8 mouse cellular contexts compared by ENCODE assay signal in the genomic region with DNA sequence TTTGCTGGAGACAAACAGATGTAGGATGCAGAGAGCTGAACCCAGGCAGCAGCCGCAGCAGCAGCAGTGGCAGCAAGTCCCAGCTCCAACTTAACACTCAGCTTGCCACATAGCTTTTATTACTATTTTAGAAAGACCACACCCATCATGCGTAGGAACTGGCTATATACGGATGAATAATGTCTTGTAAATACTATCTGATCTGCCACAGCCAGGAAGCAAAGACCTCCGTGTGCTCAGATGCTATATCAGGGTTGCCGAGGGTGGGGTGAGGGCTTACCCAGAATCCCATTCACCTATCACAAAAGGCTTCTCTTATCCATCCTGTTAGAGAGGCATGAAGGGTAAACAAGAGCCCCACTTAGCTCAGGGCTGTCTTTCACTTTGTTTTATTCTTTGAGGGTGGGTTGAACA. TPM values are rescaled to one million over a fixed set of nuclear protein-coding genes. Genes with fewer than 3 reads are reported as not detected.
A peak's percentile ranks its signal among the peaks of the same experiment; 100 is the strongest.
DNase-seq lines count a peak whose midpoint lies in the region; ATAC-seq and TF ChIP-seq lines count a peak whose summit lies in the region.

No protein-coding gene starts in this region.

- peak; percentile 59 for TF ChIP-seq EP300 in lung, postnatal 0 days (IDR thresholded peaks at IDR 0.05)

- peak overlapping the region; percentile 72 for H3K27ac ChIP-seq in lung, postnatal 0 days (ENCODE audit: low read length)
- no peak overlapping the region for H3K27ac ChIP-seq in forebrain, embryonic 11.5 days (ENCODE audit: low read depth, low read length)
- H3K27ac ChIP-seq in liver, embryonic 16.5 days (ENCODE audit: low read length), result no peak overlapping the region

- ATAC-seq in lung, postnatal 0 days, result peak; percentile 85
- ATAC-seq in forebrain, embryonic 11.5 days (replicated peaks; ENCODE audit: low FRiP score), result peak; percentile 61
- 0 out of 2 replicates have a peak, but pooled peaks have one; percentile 24 for ATAC-seq in liver, embryonic 16.5 days (ENCODE audit: low read depth)

- no peaks in the 10 kb centered on the region for H3K9me3 ChIP-seq in lung, postnatal 0 days (ENCODE audit: low read length)
- no peaks in the 10 kb centered on the region for H3K9me3 ChIP-seq in forebrain, embryonic 11.5 days (ENCODE audit: control insufficient read depth, low read length)
- no peaks in the 10 kb centered on the region for H3K9me3 ChIP-seq in liver, embryonic 16.5 days (replicated peaks; ENCODE audit: control insufficient read depth, low read length)

- H3K4me2 ChIP-seq in lung, postnatal 0 days (replicated peaks; ENCODE audit: low read depth, low read length), result no peak overlapping the region
- no peak overlapping the region for H3K4me2 ChIP-seq in forebrain, embryonic 11.5 days (ENCODE audit: low read depth, low read length, severe bottlenecking)
- no peak overlapping the region for H3K4me2 ChIP-seq in liver, embryonic 16.5 days (ENCODE audit: low read depth, low read length)

- 24% methylated on average over 5 of the region's 5 CpGs for WGBS in lung, postnatal 0 days
- 59% methylated on average over 5 of the region's 5 CpGs for WGBS in forebrain, embryonic 11.5 days
- 30% methylated on average over 5 of the region's 5 CpGs for WGBS in liver, embryonic 16.5 days (ENCODE audit: insufficient replicate concordance)

- peaks cover 14% of the 10 kb centered on the region for H3K4me1 ChIP-seq in lung, postnatal 0 days (ENCODE audit: insufficient read depth, low read depth, low read length)
- peaks cover 14% of the 10 kb centered on the region for H3K4me1 ChIP-seq in forebrain, embryonic 11.5 days (replicated peaks; ENCODE audit: control insufficient read depth, insufficient read depth, low read length)
- H3K4me1 ChIP-seq in liver, embryonic 16.5 days (ENCODE audit: control insufficient read depth, low read depth, low read length), result no peaks in the 10 kb centered on the region

- TF ChIP-seq CTCF in lung, postnatal 0 days (IDR thresholded peaks at IDR 0.05), result no peak

- intact Hi-C loops in left cerebral cortex, postnatal 14 days (cut with DNase I), result no loop called here

- H3K4me3 ChIP-seq in lung, postnatal 0 days (ENCODE audit: low read depth, low read length), result no peak overlapping the region
- H3K4me3 ChIP-seq in forebrain, embryonic 11.5 days (ENCODE audit: low read depth, low read length), result no peak overlapping the region
- no peak overlapping the region for H3K4me3 ChIP-seq in liver, embryonic 16.5 days (ENCODE audit: low read depth, low read length)

- no peak overlapping the region for H3K9ac ChIP-seq in lung, postnatal 0 days (replicated peaks; ENCODE audit: low read depth)
- H3K9ac ChIP-seq in forebrain, embryonic 11.5 days (ENCODE audit: low read length), result no peak overlapping the region; the same call in 1 of the 2 replicates
- no peak overlapping the region for H3K9ac ChIP-seq in liver, embryonic 16.5 days (ENCODE audit: low read depth, low read length)

- no peaks in the 10 kb centered on the region for H3K27me3 ChIP-seq in lung, postnatal 0 days (replicated peaks; ENCODE audit: insufficient read depth, low read length)
- no peaks in the 10 kb centered on the region for H3K27me3 ChIP-seq in forebrain, embryonic 11.5 days (ENCODE audit: control insufficient read depth, insufficient read depth, low read length)
- H3K27me3 ChIP-seq in liver, embryonic 16.5 days (ENCODE audit: control insufficient read depth, insufficient read depth, low read depth, low read length), result no peaks in the 10 kb centered on the region

- peak; percentile 57 for DNase-seq in lung, postnatal 0 days (ENCODE audit: low spot score)
- no peak for DNase-seq in lung, postnatal 36 days
- no peak for DNase-seq in forebrain, embryonic 11.5 days (ENCODE audit: low spot score)
- DNase-seq in thymus, postnatal 0 days (ENCODE audit: low spot score), result peak; percentile 46
- no peak for DNase-seq in natural killer cell, adult 2 months (ENCODE audit: low spot score in 2 of 2)
- no peak for DNase-seq in left cerebral cortex, postnatal 14 days (ENCODE audit: low spot score in 2 of 2)
- DNase-seq in urinary bladder, postnatal 4 days (ENCODE audit: low spot score in 2 of 2), result no peak

- H3K36me3 ChIP-seq in lung, postnatal 0 days (ENCODE audit: insufficient read depth, low read length), result no peaks in the 10 kb centered on the region
- H3K36me3 ChIP-seq in forebrain, embryonic 11.5 days (ENCODE audit: control insufficient read depth, insufficient read depth, low read length), result no peaks in the 10 kb centered on the region
- no peaks in the 10 kb centered on the region for H3K36me3 ChIP-seq in liver, embryonic 16.5 days (ENCODE audit: control insufficient read depth, insufficient read depth)

RNA-seq across cellular contexts. Expression of a gene that starts 26.9 kb away (rescaled TPM):
- 8.1 and 8.3 TPM in 2 replicates for polyA plus RNA-seq in lung, postnatal 0 days (2015; fragmentation: Nextera tagmentation; extraction: Ambion mirVana)
- polyA plus RNA-seq in forebrain, embryonic 11.5 days (2014; fragmentation: Nextera tagmentation; extraction: Ambion mirVana), result 6.2 and 6.8 TPM in 2 replicates
- polyA plus RNA-seq in liver, embryonic 16.5 days (2015; fragmentation: Nextera tagmentation; extraction: Ambion mirVana), result 1.4 and 2.0 TPM in 2 replicates
- 3.1 and 3.6 TPM in 2 replicates for polyA plus RNA-seq in thymus, postnatal 0 days (2015; fragmentation: Nextera tagmentation; extraction: Ambion mirVana)
- 1 to 10 TPM; 2.2 TPM for total RNA-seq in left cerebral cortex, postnatal 14 days (2021)

Comparison
In these comparisons a context has a peak if more than half of its experiments do, and no peak if none do; other contexts are left out.
1. DNase-seq: peak in lung, postnatal 0 days (single experiment) and thymus, postnatal 0 days (single experiment); none in lung, postnatal 36 days (single experiment), forebrain, embryonic 11.5 days (single experiment), natural killer cell, adult 2 months (0 of 2), left cerebral cortex, postnatal 14 days (0 of 2) and urinary bladder, postnatal 4 days (0 of 2).
2. ATAC-seq: peak in every context shown above with its lines; median percentile 85 in lung, postnatal 0 days; 61 in forebrain, embryonic 11.5 days; 24 in liver, embryonic 16.5 days.